16 mouse cellular contexts compared by ENCODE assay signal in the genomic region with DNA sequence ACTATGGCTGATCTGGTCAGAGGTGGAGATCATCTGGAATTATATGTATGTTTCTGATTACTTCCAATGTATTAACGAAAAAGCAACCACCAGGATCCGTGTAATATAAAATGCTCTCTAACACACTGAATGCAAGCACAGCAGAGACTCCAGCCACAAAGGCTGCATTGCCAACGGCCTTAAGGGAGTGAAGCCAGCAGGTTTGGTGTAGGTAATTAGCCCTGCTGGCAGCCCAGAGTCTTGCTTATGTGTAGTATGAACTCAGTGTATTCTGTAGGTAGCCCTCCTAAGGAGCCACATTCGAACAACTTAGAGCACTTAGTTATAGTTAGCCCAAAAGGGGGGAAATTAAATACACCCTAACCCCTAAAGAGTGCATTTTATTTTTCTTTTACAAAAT.
DNase-seq lines count a peak whose midpoint lies in the region; ATAC-seq and TF ChIP-seq lines count a peak whose summit lies in the region.
"Had no signal": no experiment of that assay in that cellular context is flagged by ENCODE, and none has a peak within 500 bp of the region (broad histone marks: within the 10 kb centered on the region; RNA-seq: fewer than 3 reads in every experiment).

No protein-coding gene starts in this region.

- peaks cover 5% of the 10 kb centered on the region for H3K36me3 ChIP-seq in heart, adult 2 months (ENCODE audit: control insufficient read depth, insufficient read depth, low read length)
- 0 out of 2 replicates have a peak, but pooled peaks cover 4% of the 10 kb centered on the region for H3K36me3 ChIP-seq in forebrain, embryonic 12.5 days (replicated peaks)
- no peaks in the 10 kb centered on the region for H3K36me3 ChIP-seq in midbrain, embryonic 15.5 days (replicated peaks)
- H3K36me3 ChIP-seq: embryonic facial prominence, embryonic 12.5 days; kidney, embryonic 15.5 days; limb, embryonic 15.5 days had no signal

- H3K4me1 ChIP-seq in heart, adult 2 months (ENCODE audit: control insufficient read depth, insufficient read depth, low read length): peaks cover 1% of the 10 kb centered on the region
- peaks cover 21% of the 10 kb centered on the region for H3K4me1 ChIP-seq in forebrain, embryonic 12.5 days
- H3K4me1 ChIP-seq in midbrain, embryonic 15.5 days: peaks cover 18% of the 10 kb centered on the region
- H3K4me1 ChIP-seq: embryonic facial prominence, embryonic 12.5 days; kidney, embryonic 15.5 days had no signal

- no peak for TF ChIP-seq POLR2A in heart, adult 2 months (IDR thresholded peaks at IDR 0.05; ENCODE audit: insufficient read depth, low read depth, low read length)

- ATAC-seq in forebrain, embryonic 12.5 days (ENCODE audit: low FRiP score): no peak; the same call in 1 of the 2 replicates
- ATAC-seq in midbrain, embryonic 15.5 days (replicated peaks): no peak
- no peak for ATAC-seq in megakaryocyte-erythroid progenitor cell, adult 5-6 weeks (replicated peaks; ENCODE audit: low FRiP score, low TSS enrichment, poor library complexity, severe bottlenecking)

- no peak for DNase-seq in heart, adult 2 months
- no peak for DNase-seq in heart, postnatal 4 days
- peak; percentile 30 for DNase-seq in forelimb bud, embryonic 11.5 days (ENCODE audit: low read depth, low spot score)
- no peak for DNase-seq in yolk sac, embryonic 10.5 days (ENCODE audit: low spot score)
- DNase-seq: B cell, adult 2 months; layer of hippocampus, postnatal 36 days; lung, adult 18-20 months; lung, postnatal 36 days; right cerebral cortex, adult 18-20 months; spleen, adult 18-20 months had no signal

- 73% methylated on average over 4 of the region's 4 CpGs for WGBS in heart, adult 2 months
- WGBS in forebrain, embryonic 12.5 days: 40% methylated on average over 4 of the region's 4 CpGs
- 64% methylated on average over 4 of the region's 4 CpGs for WGBS in midbrain, embryonic 15.5 days

- H3K27ac ChIP-seq in heart, adult 2 months: peak overlapping the region; percentile 65; the same call in 1 of the 2 replicates
- peak overlapping the region; percentile 80 for H3K27ac ChIP-seq in forebrain, embryonic 12.5 days
- H3K27ac ChIP-seq in midbrain, embryonic 15.5 days: 0 out of 2 replicates have a peak overlapping the region, but pooled peaks have one; percentile 61
- H3K27ac ChIP-seq: embryonic facial prominence, embryonic 12.5 days; kidney, embryonic 15.5 days; limb, embryonic 15.5 days had no signal

- no peak overlapping the region for H3K9ac ChIP-seq in heart, adult 2 months (ENCODE audit: low read depth, low read length)
- H3K9ac ChIP-seq in forebrain, embryonic 12.5 days: no peak overlapping the region
- H3K9ac ChIP-seq in midbrain, embryonic 15.5 days: no peak overlapping the region
- H3K9ac ChIP-seq: embryonic facial prominence, embryonic 12.5 days; kidney, embryonic 15.5 days; limb, embryonic 15.5 days had no signal

- H3K4me2 ChIP-seq in forebrain, embryonic 12.5 days: 0 out of 2 replicates have a peak overlapping the region, but pooled peaks have one; percentile 16
- no peak overlapping the region for H3K4me2 ChIP-seq in midbrain, embryonic 15.5 days
- H3K4me2 ChIP-seq: embryonic facial prominence, embryonic 12.5 days; kidney, embryonic 15.5 days; limb, embryonic 15.5 days had no signal

- no peaks in the 10 kb centered on the region for H3K27me3 ChIP-seq in heart, adult 2 months (ENCODE audit: control insufficient read depth, insufficient read depth, low read length)
- H3K27me3 ChIP-seq in forebrain, embryonic 12.5 days: no peaks in the 10 kb centered on the region
- H3K27me3 ChIP-seq in midbrain, embryonic 15.5 days (replicated peaks): no peaks in the 10 kb centered on the region
- H3K27me3 ChIP-seq: embryonic facial prominence, embryonic 12.5 days; kidney, embryonic 15.5 days; limb, embryonic 15.5 days had no signal

- no peak for TF ChIP-seq EP300 in heart, adult 2 months (IDR thresholded peaks at IDR 0.05; ENCODE audit: insufficient read depth, low read depth, low read length)

- 0 out of 2 replicates have a peak, but pooled peaks cover 6% of the 10 kb centered on the region for H3K9me3 ChIP-seq in forebrain, embryonic 12.5 days
- no peaks in the 10 kb centered on the region for H3K9me3 ChIP-seq in midbrain, embryonic 15.5 days
- H3K9me3 ChIP-seq: embryonic facial prominence, embryonic 12.5 days; kidney, embryonic 15.5 days; limb, embryonic 15.5 days had no signal

- H3K4me3 ChIP-seq in heart, adult 2 months: no peak overlapping the region
- H3K4me3 ChIP-seq in forebrain, embryonic 12.5 days (replicated peaks): no peak overlapping the region
- H3K4me3 ChIP-seq in midbrain, embryonic 15.5 days: no peak overlapping the region
- H3K4me3 ChIP-seq: embryonic facial prominence, embryonic 12.5 days; kidney, embryonic 15.5 days; limb, embryonic 15.5 days had no signal

- no peak for TF ChIP-seq CTCF in heart, adult 2 months (IDR thresholded peaks at IDR 0.05)

- H3K79me2 ChIP-seq in heart, adult 2 months (replicated peaks; ENCODE audit: control insufficient read depth, insufficient read depth, low read length): no peaks in the 10 kb centered on the region

- intact Hi-C loops in heart, adult 2 months (cut with DNase I): no loop called here
